Mouse (Mus musculus): ENCODE measurements around the gene Vat1.
"Not testable (repeated sequence)": the region's sequence is repeated elsewhere in the genome, so short reads cannot be mapped to it uniquely, and the experiment has no call there.

Vat1 gene

GRCm38 (mm10) chr11:101465101-101465868 lies 745 bp downstream of the Vat1 start:
- DNase-seq (ENCODE audit: extremely low spot score): peak; percentile 65

- DNase-seq (ENCODE audit: extremely low spot score): no peak
These were observed 1.6 kb downstream of the Vat1 start, which contains the start of gene Rnd2 for GRCm38 (mm10) chr11:101464211-101465100. Gene Rnd2 (plus strand): TSS chr11:101464999.

DNA sequence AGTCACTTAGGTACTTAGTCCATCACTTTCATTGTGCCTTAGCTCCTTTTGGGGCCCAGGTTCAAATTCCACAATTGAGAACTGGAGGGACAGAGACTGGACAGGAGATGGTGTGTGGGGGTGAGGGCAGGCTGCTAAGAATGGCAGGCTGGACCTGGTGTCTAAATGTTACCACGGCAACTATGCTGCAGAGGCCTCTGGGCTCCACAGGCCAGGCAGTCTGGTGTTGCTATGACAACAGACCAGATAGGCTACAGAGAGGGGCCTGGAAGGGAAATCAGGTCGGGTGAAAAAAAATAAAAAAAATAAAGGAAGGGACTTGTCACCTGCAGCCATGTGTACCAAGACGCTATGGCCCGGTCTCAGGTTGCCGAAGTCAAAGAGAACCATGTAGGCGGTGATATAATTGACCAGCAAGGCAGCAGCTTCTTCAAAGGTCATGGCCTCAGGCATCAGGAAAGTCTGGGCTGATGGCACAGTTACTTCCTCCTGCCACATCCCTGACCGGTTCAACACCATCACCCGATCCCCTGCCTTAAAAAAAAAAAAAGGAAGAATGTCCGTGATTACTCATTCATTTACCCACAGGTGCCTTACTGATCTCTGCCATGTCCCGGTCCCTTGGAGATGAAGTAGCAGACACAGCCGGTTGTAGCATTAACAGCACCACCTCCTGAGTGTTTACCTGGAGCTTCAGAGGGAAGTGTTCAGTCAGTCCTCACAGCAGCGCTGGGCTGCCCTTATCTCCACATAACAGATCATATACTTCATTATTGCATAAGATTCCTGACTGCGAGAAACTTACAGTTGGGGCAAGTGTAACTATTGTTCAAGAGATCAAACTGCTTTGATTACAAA lies 3.2 kb downstream of the Vat1 start:
- DNase-seq (ENCODE audit: extremely low spot score): no peak

DNA sequence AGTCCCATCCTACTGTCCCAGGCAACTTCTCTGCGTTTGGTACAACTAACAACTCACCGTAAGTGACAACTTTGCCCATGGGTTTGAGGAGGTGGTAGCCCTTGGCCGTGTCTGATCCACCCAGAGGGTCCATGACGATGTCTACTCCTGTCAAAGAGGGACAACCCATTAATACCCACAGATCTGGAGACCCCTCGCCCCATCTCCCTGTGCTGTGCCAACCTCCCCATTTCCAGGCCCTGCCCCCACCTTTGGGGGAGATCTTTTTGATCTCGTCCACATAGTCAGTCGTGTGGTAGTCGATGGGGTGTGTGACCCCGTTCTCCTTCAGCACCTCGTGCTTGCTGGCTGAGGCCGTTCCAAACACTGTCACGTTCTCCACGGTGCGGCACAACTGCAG lies 3.9 kb downstream of the Vat1 start:
- no peak for DNase-seq (ENCODE audit: extremely low spot score)

- DNase-seq (ENCODE audit: extremely low spot score): no peak
These were observed 5.7 kb downstream of the Vat1 start for GRCm38 (mm10) chr11:101460321-101460720.

GRCm38 (mm10) chr11:101459716-101460115 lies 6.3 kb downstream of the Vat1 start:
- DNase-seq (ENCODE audit: extremely low spot score): no peak

DNA sequence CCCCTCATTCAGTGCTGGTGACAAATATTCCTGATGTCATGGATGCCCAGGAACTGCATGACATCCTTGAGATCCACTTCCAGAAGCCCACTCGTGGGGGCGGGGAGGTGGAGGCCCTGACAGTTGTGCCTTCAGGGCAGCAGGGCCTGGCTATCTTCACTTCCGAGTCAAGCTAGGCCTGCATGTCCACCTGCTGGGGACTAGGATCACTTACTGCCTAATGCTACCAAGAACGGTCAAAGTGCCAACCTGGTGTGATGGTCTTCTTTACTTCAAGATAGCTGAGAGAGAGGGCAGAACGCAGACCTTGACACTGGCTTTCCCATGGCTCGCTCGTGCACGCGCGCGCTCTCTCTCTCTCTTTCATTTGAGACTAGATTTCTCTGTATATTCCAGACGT lies 7.8 kb downstream of the Vat1 start:
- no peak for DNase-seq (ENCODE audit: extremely low spot score)

- no peak for DNase-seq (ENCODE audit: extremely low spot score)
These were observed 8.4 kb downstream of the Vat1 start for GRCm38 (mm10) chr11:101457631-101458030.

DNA sequence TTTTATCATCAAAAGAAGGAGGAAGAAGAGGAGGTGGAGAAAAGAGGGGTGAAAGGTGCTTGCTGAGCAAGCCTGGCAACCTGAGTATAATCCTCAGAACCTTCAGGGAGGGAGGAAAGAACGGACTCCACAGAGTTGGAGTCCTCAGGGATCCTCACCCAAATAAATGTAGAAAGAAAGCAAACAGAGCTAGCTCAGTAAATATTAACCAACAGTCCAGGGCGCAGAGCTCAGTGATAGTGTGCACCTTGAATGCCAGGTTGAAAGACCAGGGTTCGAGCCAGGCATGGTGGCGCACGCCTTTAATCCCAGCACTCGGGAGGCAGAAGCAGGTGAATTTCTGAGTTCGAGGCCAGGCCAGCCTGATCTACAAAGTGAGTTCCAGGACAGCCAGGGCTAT lies 10.4 kb downstream of the Vat1 start:
- no peak for DNase-seq (ENCODE audit: extremely low spot score)

- no peak for DNase-seq (ENCODE audit: extremely low spot score)
These were observed 11.3 kb downstream of the Vat1 start for GRCm38 (mm10) chr11:101454702-101455101.

DNA sequence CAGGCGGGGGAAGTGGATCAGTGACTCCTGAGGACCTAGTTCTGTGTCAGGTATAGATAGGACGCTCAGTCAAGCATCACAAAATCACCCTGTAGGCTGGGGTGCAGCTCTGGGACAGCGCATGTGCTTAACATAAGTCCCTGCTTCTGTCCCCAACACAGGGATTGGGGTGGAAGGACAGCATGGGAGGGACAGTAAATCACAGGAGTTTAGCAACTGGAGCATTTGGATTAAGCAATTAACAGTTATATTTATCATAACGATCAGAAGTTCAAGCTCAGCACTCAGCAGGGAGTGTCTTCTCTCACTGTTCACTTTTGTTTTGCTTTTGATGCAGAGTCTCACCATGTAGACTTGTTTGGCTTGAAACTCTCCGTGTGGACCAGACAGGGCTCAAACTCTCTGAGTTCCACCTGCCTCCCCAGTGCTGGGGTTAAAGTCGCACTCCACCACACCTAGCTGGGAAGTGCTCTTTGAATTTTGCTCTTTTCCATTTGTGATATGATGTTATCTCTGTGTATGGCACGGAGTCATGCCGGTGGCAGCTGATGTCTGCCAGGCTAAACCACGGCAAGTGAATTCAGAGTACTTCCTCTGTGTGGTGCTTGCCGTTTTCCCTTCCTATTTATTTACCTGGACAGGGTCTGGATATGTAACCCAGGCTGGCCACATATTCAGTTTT lies 13.8 kb downstream of the Vat1 start:
- DNase-seq (ENCODE audit: extremely low spot score): no peak

GRCm38 (mm10) chr11:101451536-101451935 lies 14.5 kb downstream of the Vat1 start:
- no peak for DNase-seq (ENCODE audit: extremely low spot score)

- DNase-seq (ENCODE audit: extremely low spot score): no peak
These were observed 15.6 kb downstream of the Vat1 start for GRCm38 (mm10) chr11:101450394-101450793.

GRCm38 (mm10) chr11:101449596-101449995 lies 16.4 kb downstream of the Vat1 start:
- DNase-seq (ENCODE audit: extremely low spot score): not testable (repeated sequence)

GRCm38 (mm10) chr11:101448899-101449298 lies 17.1 kb downstream of the Vat1 start:
- no peak for DNase-seq (ENCODE audit: extremely low spot score)

DNA sequence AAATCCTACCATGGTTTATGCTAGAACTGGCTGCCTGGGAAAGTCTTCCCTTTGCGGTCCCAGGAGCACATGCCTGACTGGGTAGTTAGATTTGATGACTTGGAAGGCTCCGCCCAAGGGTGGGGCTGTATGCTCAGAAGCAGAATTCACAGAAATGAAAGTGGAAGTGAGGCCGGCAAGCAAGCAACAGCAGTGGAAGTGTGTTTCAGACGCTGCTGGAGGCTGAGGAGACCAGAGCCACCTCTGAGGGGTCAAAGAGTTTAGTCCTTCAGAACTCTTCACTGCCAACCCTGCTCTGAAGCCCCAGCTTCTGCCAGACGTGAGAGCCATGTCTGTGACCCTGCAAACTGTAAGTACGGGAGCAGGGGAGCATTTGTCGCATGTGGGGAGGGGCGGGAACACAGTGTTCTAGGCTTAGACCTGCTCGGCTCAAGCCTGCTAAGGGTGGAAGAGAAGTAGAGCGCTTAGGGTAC lies 17.7 kb downstream of the Vat1 start, which contains the start of gene Ifi35:
Gene Ifi35 (plus strand): TSS at position 134 of the 473 bp plus-strand sequence.
- no peak for DNase-seq (ENCODE audit: extremely low spot score)

GRCm38 (mm10) chr11:101447786-101448185 lies 18.2 kb downstream of the Vat1 start:
- no peak for DNase-seq (ENCODE audit: extremely low spot score)

GRCm38 (mm10) chr11:101446860-101447259 lies 19.2 kb downstream of the Vat1 start:
- DNase-seq (ENCODE audit: extremely low spot score): not testable (repeated sequence)

- DNase-seq (ENCODE audit: extremely low spot score): no peak
These were observed 19.7 kb downstream of the Vat1 start for GRCm38 (mm10) chr11:101446319-101446718.

DNA sequence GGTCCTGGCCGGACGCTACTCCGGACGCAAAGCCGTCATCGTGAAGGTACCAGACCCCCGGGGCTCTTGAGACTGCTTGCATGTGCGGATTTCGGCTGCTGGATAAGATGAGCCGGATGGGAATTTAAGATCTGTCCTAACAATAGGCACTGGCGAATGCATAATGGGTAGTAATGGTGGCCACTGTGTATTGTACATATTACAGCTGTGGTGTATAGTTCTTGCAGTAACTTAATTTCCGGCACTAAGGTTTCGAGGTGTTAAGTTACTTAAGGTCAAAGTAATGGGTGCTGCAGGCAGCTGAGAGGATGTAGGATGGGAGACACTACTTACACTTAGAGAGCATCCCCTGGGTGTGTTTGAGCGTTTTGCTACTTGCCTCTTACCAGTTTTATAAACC lies 23.3 kb downstream of the Vat1 start:
- peak; percentile 49 for DNase-seq (ENCODE audit: extremely low spot score)

- peak; percentile 98 for DNase-seq (ENCODE audit: extremely low spot score)
These were observed 23.8 kb downstream of the Vat1 start, which contains the start of gene Rpl27 for GRCm38 (mm10) chr11:101442127-101442693. Gene Rpl27 (plus strand): TSS chr11:101442298.

All from embryo, embryonic 9.5 days (tissue).